Mouse (Mus musculus): ENCODE data around the gene Tbxa2r. TPM values are rescaled to one million over a fixed set of nuclear protein-coding genes. Genes with fewer than 3 reads are reported as not detected.
A peak's percentile ranks its signal among the peaks of the same experiment; 100 is the strongest.

The Tbxa2r gene
- polyA plus RNA-seq (2014; fragmentation: Nextera tagmentation; extraction: Ambion mirVana): 2.3 TPM in 2 replicates

GRCm38 (mm10) chr10:81328386-81328785 lies at the start of gene Tbxa2r:
Gene Tbxa2r (plus strand): TSS chr10:81328731.
- DNase-seq (ENCODE audit: low spot score) (no peak), ATAC-seq (ENCODE audit: low FRiP score) (peak; percentile 21; the same call in 1 of the 2 replicates)
- H3K36me3 ChIP-seq (ENCODE audit: control insufficient read depth, insufficient read depth, low read length): peaks cover 22% of the 10 kb centered on the region
- H3K4me1 ChIP-seq (replicated peaks; ENCODE audit: control insufficient read depth, insufficient read depth, low read length): no peaks in the 10 kb centered on the region; the same call in 1 of the 2 replicates
- no peaks in the 10 kb centered on the region for H3K9me3 ChIP-seq (ENCODE audit: control insufficient read depth, low read length)
- WGBS: 10% methylated on average over 10 of the region's 10 CpGs
- peak within 1 kb of the TSS; percentile 24; the same call in 1 of the 2 replicates for H3K27ac ChIP-seq (ENCODE audit: low read depth, low read length)
- H3K4me3 ChIP-seq (ENCODE audit: low read depth, low read length): no peak within 1 kb of the TSS
- no peak within 1 kb of the TSS for H3K4me2 ChIP-seq (replicated peaks; ENCODE audit: low read depth, low read length)
- peaks cover 12% of the 10 kb centered on the region for H3K27me3 ChIP-seq (ENCODE audit: control insufficient read depth, insufficient read depth, low read length)
- H3K9ac ChIP-seq (ENCODE audit: low read depth, low read length): no peak within 1 kb of the TSS

GRCm38 (mm10) chr10:81279496-81279895 lies 49.0 kb upstream of the Tbxa2r start:
- 44% methylated on average over 10 of the region's 10 CpGs for WGBS
- Histone ChIP-seq H3K27me3 (ENCODE audit: control insufficient read depth, insufficient read depth, low read length) (peaks cover 14% of the 10 kb centered on the region), H3K36me3 (ENCODE audit: control insufficient read depth, insufficient read depth, low read length) (no peaks in the 10 kb centered on the region), H3K27ac (ENCODE audit: low read depth, low read length) (no peak overlapping the region), H3K4me2 (replicated peaks; ENCODE audit: low read depth, low read length) (no peak overlapping the region), H3K9ac (ENCODE audit: low read depth, low read length) (no peak overlapping the region), H3K9me3 (ENCODE audit: control insufficient read depth, low read length) (no peaks in the 10 kb centered on the region), H3K4me1 (replicated peaks; ENCODE audit: control insufficient read depth, insufficient read depth, low read length) (no peaks in the 10 kb centered on the region; the same call in 1 of the 2 replicates), H3K4me3 (ENCODE audit: low read depth, low read length) (no peak overlapping the region)
- DNase-seq (ENCODE audit: low spot score) (peak; percentile 28), ATAC-seq (ENCODE audit: low FRiP score) (no peak)

- Histone ChIP-seq H3K9me3 (ENCODE audit: control insufficient read depth, low read length) (no peaks in the 10 kb centered on the region), H3K27me3 (ENCODE audit: control insufficient read depth, insufficient read depth, low read length) (peaks cover 25% of the 10 kb centered on the region), H3K36me3 (ENCODE audit: control insufficient read depth, insufficient read depth, low read length) (no peaks in the 10 kb centered on the region), H3K4me2 (replicated peaks; ENCODE audit: low read depth, low read length) (no peak overlapping the region), H3K4me3 (ENCODE audit: low read depth, low read length) (no peak overlapping the region), H3K9ac (ENCODE audit: low read depth, low read length) (no peak overlapping the region), H3K27ac (ENCODE audit: low read depth, low read length) (no peak overlapping the region), H3K4me1 (replicated peaks; ENCODE audit: control insufficient read depth, insufficient read depth, low read length) (peaks cover 3% of the 10 kb centered on the region; the same call in 1 of the 2 replicates)
- ATAC-seq (ENCODE audit: low FRiP score): no peak
- no peak for DNase-seq (ENCODE audit: low spot score)
- 51% methylated on average over 6 of the region's 6 CpGs for WGBS
Observed at GRCm38 (mm10) chr10:81284189-81284588, 44.3 kb upstream of the Tbxa2r start.

- 9% methylated on average over 17 of the region's 17 CpGs for WGBS
Observed at GRCm38 (mm10) chr10:81284719-81285118, 43.8 kb upstream of the Tbxa2r start.

GRCm38 (mm10) chr10:81285694-81286450 lies 42.7 kb upstream of the Tbxa2r start:
- DNase-seq (ENCODE audit: low spot score): peak; percentile 97
- H3K4me3 ChIP-seq (ENCODE audit: low read depth, low read length): peak overlapping the region; percentile 40
- H3K27me3 ChIP-seq (ENCODE audit: control insufficient read depth, insufficient read depth, low read length): peaks cover 34% of the 10 kb centered on the region
- peak; percentile 66 for ATAC-seq (ENCODE audit: low FRiP score)
- no peak overlapping the region for H3K27ac ChIP-seq (ENCODE audit: low read depth, low read length)
- 0 out of 2 replicates have a peak, but pooled peaks cover 3% of the 10 kb centered on the region for H3K4me1 ChIP-seq (replicated peaks; ENCODE audit: control insufficient read depth, insufficient read depth, low read length)
- 3% methylated on average over 54 of the region's 54 CpGs for WGBS
- H3K9me3 ChIP-seq (ENCODE audit: control insufficient read depth, low read length): no peaks in the 10 kb centered on the region
- peak overlapping the region; percentile 58 for H3K9ac ChIP-seq (ENCODE audit: low read depth, low read length)
- H3K36me3 ChIP-seq (ENCODE audit: control insufficient read depth, insufficient read depth, low read length): no peaks in the 10 kb centered on the region
- peak overlapping the region; percentile 74 for H3K4me2 ChIP-seq (replicated peaks; ENCODE audit: low read depth, low read length)

More at GRCm38 (mm10) chr10:81284719-81285118, 43.8 kb upstream of the Tbxa2r start:
- no peak overlapping the region for H3K4me3 ChIP-seq (ENCODE audit: low read depth, low read length)
- peaks cover 25% of the 10 kb centered on the region for H3K27me3 ChIP-seq (ENCODE audit: control insufficient read depth, insufficient read depth, low read length)
- no peak overlapping the region for H3K27ac ChIP-seq (ENCODE audit: low read depth, low read length)
- no peak overlapping the region for H3K9ac ChIP-seq (ENCODE audit: low read depth, low read length)
- no peaks in the 10 kb centered on the region for H3K36me3 ChIP-seq (ENCODE audit: control insufficient read depth, insufficient read depth, low read length)
- no peaks in the 10 kb centered on the region for H3K9me3 ChIP-seq (ENCODE audit: control insufficient read depth, low read length)
- DNase-seq (ENCODE audit: low spot score): no peak
- H3K4me2 ChIP-seq (replicated peaks; ENCODE audit: low read depth, low read length): peak overlapping the region; percentile 74; the same call in 1 of the 2 replicates
- no peak for ATAC-seq (ENCODE audit: low FRiP score)
- H3K4me1 ChIP-seq (replicated peaks; ENCODE audit: control insufficient read depth, insufficient read depth, low read length): peaks cover 3% of the 10 kb centered on the region; the same call in 1 of the 2 replicates

GRCm38 (mm10) chr10:81286586-81286985 lies 41.9 kb upstream of the Tbxa2r start:
- ATAC-seq (ENCODE audit: low FRiP score) (no peak), DNase-seq (ENCODE audit: low spot score) (no peak)
- H3K4me1 ChIP-seq (replicated peaks; ENCODE audit: control insufficient read depth, insufficient read depth, low read length): 0 out of 2 replicates have a peak, but pooled peaks cover 3% of the 10 kb centered on the region
- WGBS: 53% methylated on average over 6 of the region's 6 CpGs
- no peak overlapping the region for H3K27ac ChIP-seq (ENCODE audit: low read depth, low read length)
- H3K4me2 ChIP-seq (replicated peaks; ENCODE audit: low read depth, low read length): no peak overlapping the region
- H3K9ac ChIP-seq (ENCODE audit: low read depth, low read length): no peak overlapping the region
- no peaks in the 10 kb centered on the region for H3K36me3 ChIP-seq (ENCODE audit: control insufficient read depth, insufficient read depth, low read length)
- no peak overlapping the region for H3K4me3 ChIP-seq (ENCODE audit: low read depth, low read length)
- peaks cover 41% of the 10 kb centered on the region for H3K27me3 ChIP-seq (ENCODE audit: control insufficient read depth, insufficient read depth, low read length)
- H3K9me3 ChIP-seq (ENCODE audit: control insufficient read depth, low read length): no peaks in the 10 kb centered on the region

- Histone ChIP-seq H3K27ac (ENCODE audit: low read depth, low read length) (no peak overlapping the region), H3K4me3 (ENCODE audit: low read depth, low read length) (no peak overlapping the region), H3K9ac (ENCODE audit: low read depth, low read length) (no peak overlapping the region), H3K4me1 (replicated peaks; ENCODE audit: control insufficient read depth, insufficient read depth, low read length) (0 out of 2 replicates have a peak, but pooled peaks cover 3% of the 10 kb centered on the region), H3K9me3 (ENCODE audit: control insufficient read depth, low read length) (no peaks in the 10 kb centered on the region), H3K4me2 (replicated peaks; ENCODE audit: low read depth, low read length) (no peak overlapping the region), H3K36me3 (ENCODE audit: control insufficient read depth, insufficient read depth, low read length) (no peaks in the 10 kb centered on the region), H3K27me3 (ENCODE audit: control insufficient read depth, insufficient read depth, low read length) (peaks cover 44% of the 10 kb centered on the region)
- 60% methylated on average over 8 of the region's 8 CpGs for WGBS
- ATAC-seq (ENCODE audit: low FRiP score) (no peak), DNase-seq (ENCODE audit: low spot score) (peak; percentile 67)
Observed at GRCm38 (mm10) chr10:81287513-81288157, 40.9 kb upstream of the Tbxa2r start.

GRCm38 (mm10) chr10:81288601-81289000 lies 39.9 kb upstream of the Tbxa2r start:
- peaks cover 39% of the 10 kb centered on the region for H3K27me3 ChIP-seq (ENCODE audit: control insufficient read depth, insufficient read depth, low read length)
- DNase-seq (ENCODE audit: low spot score): peak; percentile 68

More at GRCm38 (mm10) chr10:81288601-81289000, 39.9 kb upstream of the Tbxa2r start:
- 39% methylated on average over 6 of the region's 6 CpGs for WGBS
- Histone ChIP-seq H3K4me1 (replicated peaks; ENCODE audit: control insufficient read depth, insufficient read depth, low read length) (0 out of 2 replicates have a peak, but pooled peaks cover 3% of the 10 kb centered on the region), H3K4me3 (ENCODE audit: low read depth, low read length) (no peak overlapping the region), H3K4me2 (replicated peaks; ENCODE audit: low read depth, low read length) (no peak overlapping the region), H3K9ac (ENCODE audit: low read depth, low read length) (no peak overlapping the region), H3K27ac (ENCODE audit: low read depth, low read length) (no peak overlapping the region), H3K9me3 (ENCODE audit: control insufficient read depth, low read length) (no peaks in the 10 kb centered on the region), H3K36me3 (ENCODE audit: control insufficient read depth, insufficient read depth, low read length) (no peaks in the 10 kb centered on the region)
- no peak for ATAC-seq (ENCODE audit: low FRiP score)
